Mouse (Mus musculus) cerebellum, adult 9-11 months (tissue): Measurements from ENCODE around the gene Akap2.

ENCODE experiments used
- DNase-seq: peaks from one replicate; pipeline ENCODE4 v3.0.0; 2022

Akap2 gene

GRCm38 (mm10) chr4:57842472-57843305 lies 125.2 kb downstream of the Akap2 start:
- no peak for DNase-seq

- peak; percentile 9 for DNase-seq
Measured at GRCm38 (mm10) chr4:57845031-57845431, 127.6 kb downstream of the Akap2 start.

DNA sequence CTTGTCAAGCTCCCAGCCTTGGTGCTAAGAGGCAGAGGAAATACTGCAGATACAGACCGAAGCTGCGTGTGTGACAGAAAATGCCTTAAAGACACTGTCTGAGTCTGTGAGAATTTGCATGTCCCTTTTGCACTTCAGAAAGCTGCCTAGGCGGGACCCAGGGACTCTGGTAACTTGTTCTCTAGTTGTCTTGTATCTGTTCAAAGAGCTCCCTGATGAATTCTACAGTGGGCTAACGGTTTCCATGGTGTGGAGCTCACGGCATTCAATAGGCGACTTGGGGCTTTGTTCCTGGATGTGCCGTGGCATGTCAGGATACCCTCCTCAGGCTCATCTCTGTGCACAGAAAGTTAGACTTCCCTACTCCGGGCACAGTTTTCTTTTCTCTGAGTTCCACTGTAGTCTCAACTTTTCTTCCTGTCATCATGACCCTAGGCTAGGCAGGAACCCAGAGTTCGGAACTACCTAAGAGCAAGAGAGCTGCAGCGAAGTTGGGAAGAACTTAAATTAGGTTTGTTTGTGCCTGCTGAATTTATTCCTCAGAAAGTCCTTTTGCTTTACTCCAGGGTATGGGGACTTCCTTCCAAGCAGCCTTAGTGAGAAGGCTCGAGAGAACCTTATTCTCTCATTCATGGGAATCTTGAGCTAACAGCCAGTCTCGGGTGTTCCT lies 128.2 kb downstream of the Akap2 start:
- DNase-seq: no peak

DNA sequence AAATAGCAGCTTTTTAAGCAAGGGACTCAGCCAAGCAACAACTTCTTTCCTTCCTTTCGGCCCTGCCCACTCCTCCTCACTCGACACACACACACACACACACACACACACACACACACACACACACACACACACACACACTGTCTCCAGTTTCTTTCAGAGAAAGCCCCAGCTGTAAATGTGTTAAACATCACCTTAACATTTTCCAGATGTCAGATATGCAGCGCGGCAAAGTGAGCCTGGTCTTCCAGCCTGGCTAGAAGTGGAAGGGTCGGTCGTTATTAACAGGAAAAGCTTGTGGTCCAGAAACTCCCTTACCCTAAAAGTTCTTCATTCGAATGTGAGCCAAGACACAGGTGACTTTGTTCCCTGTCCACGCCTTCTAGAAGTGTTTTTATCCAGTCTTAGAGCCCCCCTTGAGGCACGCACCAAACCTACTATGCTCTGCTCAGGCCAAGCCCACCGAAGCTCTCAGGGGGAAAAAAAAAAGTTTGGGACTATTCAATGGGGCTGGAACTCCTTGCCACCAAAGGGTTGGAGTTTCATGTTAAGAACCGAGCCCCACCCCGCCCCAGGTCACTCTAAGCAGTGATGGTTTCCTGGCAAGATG lies 129.0 kb downstream of the Akap2 start:
- no peak for DNase-seq

DNA sequence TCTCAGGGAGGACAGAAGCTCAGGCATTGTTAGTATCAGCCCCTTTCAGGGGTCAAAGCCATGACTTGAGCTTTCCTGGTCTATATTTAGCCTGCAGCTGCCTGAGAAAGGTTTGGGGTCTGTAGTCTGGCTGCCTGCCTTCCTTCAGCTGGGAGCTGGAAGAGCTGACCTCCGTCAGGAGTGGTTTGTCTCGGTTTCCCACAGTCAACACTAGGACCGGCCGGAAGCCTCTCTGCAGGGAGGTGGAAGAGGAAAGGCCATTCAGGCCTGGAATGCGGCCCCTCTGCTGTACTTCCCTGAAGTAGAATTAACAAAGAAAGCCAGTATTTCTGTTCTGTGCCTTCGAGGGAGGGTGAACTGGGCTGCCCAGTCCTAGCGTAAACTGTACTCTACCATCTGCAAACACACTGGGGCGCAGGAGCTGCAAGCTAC lies 129.6 kb downstream of the Akap2 start:
- no peak for DNase-seq

DNA sequence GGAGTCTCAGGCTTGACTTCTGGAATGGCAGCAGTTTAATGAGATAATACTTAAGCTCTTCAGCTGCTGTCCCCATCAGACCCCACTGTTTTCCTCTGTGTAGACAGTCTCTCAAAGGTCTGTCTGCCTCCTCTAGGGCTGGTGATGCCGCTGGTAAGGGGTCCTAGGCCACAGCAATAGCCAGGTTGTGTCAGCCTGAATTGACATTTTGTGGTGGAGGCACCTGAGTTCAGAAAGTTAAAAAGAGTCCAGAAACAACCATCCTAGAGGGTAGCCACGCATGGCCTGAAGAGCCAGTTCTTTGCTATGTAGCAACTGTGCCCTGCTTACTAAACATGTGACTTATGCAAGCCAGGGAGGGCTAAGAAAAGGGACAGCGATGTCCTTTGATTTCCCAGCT lies 130.2 kb downstream of the Akap2 start:
- DNase-seq: no peak

- no peak for DNase-seq
Measured at GRCm38 (mm10) chr4:57849465-57849864, 132.0 kb downstream of the Akap2 start.

GRCm38 (mm10) chr4:57851731-57852130 lies 134.3 kb downstream of the Akap2 start:
- no peak for DNase-seq

DNA sequence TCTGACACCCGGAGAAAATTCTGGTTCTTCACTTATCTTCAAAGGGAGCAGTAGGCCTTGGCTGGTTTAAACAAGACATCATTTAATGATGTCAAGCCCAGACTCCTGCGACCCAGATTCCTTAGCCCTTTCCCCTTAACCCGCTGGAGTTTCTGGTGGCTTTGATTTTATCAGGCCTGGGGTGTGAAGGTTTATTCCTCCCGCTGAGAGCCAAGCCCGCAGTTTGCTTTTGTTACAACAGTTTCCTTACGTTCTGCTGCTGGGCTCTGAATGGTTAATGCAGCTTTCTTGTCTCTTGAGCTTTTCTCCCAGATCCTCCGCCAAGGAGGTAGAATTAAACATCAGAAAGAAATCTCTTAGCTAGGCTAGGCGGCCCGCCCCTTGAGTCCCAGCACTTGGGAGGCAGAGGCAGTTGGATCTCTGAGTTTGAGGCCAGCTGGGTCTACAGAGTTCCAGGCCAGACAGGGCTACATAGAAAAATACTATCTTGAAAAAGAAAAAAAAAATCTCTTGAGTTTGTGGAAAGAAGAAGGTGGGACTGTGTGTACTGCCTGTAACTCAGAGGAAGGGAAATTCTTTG lies 135.1 kb downstream of the Akap2 start:
- no peak for DNase-seq

GRCm38 (mm10) chr4:57854181-57854580 lies 136.7 kb downstream of the Akap2 start:
- no peak for DNase-seq

DNA sequence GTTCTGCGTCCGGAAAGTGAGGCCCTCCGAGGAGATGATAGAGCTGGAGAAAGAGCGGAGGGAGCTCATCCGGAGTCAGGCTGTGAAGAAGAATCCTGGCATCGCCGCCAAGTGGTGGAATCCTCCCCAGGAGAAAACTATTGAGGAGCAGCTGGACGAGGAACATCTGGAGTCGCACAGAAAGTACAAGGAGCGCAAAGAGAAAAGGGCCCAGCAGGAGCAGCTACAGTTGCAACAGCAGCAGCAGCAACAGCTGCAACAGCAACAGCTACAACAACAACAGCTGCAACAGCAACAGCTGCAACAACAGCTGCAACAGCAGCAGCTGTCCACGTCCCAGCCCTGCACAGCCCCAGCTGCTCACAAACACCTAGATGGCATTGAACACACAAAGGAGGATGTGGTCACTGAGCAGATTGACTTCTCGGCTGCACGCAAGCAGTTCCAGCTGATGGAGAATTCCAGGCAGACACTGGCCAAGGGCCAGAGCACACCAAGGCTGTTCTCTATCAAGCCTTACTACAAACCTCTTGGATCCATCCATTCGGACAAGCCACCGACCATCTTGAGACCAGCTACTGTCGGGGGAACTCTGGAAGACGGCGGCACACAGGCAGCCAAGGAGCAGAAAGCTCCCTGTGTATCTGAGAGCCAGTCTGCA lies 138.0 kb downstream of the Akap2 start:
- no peak for DNase-seq

DNA sequence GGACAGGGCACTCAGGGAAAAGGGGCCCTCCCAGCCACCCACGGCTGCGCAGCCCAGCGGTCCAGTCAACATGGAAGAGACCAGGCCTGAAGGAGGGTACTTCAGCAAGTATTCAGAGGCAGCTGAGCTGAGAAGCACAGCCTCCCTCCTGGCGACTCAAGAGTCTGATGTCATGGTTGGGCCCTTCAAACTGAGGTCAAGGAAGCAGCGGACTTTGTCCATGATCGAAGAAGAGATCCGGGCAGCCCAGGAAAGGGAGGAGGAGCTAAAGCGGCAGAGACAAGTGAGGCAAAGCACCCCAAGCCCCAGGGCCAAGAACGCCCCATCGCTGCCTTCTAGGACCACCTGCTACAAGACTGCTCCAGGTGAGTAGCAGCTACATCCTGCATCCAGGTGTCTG lies 139.2 kb downstream of the Akap2 start:
- DNase-seq: no peak

GRCm38 (mm10) chr4:57860204-57860611 lies 142.8 kb downstream of the Akap2 start:
- no peak for DNase-seq

GRCm38 (mm10) chr4:57861166-57861565 lies 143.7 kb downstream of the Akap2 start:
- no peak for DNase-seq

DNA sequence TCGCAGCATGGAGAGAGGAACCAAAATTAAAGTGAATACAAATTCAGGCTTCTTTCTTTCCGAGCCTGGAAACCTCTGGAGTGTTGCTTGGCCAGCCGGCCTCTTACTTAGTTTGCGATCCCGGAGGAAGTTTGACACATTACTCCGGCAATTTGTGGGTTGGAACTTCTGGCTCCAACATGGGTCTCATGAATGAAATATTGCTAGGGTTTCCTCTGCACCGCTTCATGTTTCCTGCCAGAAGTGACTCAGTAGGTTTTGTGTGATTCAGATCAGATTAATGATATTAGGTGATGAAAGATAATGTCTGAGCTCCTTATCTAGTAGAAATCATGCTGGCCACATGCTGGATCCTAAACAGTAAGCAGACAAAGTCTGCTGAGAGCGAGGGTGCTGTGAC lies 144.4 kb downstream of the Akap2 start:
- DNase-seq: no peak

DNA sequence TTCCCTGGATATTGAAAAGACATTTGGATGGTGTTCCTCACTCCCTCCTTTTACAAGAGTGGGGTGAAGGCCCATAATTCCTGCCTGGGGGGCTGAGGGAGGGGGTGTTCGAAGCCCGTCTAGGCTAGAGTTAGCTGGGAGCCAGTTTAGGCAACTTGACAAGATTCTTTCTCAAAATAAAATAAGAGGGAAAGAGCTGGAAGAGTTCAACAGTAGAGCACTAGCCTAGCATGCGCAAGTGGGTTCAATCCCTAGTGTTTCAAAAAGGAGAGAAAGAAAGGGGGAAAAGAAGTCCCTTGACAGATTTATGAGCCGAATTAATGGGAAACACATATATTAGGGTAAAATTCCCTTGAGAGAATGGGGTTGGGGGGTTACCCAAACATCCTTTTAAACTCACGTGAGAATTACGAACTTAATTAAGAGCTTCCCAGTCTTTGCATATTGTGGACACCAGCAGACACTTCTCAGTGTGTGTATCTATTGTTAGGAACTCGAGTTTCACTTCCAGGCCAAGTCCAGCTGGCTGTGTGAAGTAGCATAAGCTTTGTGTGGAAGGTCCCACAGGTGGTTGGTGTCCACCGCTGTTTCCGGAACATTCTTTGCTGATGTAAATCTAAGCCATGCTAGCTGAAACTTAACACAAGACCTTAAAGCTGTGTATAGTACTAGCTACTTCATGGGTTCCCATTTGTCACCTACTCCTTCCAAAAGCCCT lies 145.0 kb downstream of the Akap2 start:
- DNase-seq: no peak

DNA sequence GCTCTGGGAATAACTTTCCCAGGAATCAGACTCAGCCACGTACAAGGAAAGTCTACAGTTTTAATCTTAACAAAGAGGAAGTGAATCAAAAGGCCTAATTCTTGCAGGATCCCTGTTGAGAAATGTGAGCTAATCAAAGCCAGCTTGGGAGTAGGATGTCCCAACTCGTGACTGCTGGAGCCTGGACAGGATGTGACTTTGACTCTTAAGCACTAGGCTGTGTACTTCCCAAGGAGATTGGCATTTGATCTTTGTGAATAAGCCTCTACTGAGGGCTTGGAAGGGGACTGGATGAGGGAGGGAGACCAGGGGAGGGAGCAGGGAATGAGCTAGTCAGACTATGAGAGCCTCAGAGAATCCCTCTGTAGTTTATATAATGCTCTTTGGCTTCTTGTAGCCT lies 148.6 kb downstream of the Akap2 start:
- DNase-seq: no peak

DNA sequence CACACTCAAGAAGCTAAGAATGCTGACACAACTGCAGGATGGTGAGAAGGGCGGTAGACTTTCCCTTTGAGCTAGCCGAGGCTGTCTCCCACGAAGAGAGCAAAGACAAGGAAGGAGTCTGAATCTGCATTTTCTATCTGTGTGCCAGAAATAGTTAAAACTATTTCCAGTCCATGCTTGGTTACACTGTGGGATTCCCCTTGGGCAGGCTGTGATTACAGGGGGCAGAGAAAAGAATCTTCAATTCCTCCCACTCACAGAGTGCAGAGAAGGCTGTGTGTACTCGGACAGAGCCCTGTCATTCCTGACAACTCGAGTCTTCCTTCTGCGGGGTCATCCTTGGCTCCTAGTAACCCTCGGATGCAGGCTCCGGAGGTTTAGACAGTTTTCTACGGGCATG lies 149.5 kb downstream of the Akap2 start:
- DNase-seq: no peak

DNA sequence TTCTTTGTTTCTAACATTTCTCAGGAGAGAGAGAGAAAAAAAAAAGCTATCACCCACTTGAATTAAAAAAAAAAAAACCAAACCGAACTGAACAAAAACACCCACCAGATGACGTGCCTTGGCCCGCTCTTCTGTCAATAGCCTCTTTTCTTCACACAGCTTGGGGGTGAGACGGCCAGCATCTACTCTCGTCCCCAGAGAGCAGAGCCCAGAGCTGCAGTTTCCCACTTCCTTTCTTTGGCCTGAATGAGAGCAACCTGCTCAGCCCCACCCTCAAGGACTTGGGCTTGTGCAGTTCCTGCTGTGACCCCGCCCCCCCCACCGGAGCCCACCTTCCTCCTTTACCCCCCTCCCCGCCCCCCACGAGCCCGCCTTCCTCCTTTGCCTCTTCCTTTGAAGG lies 150.0 kb downstream of the Akap2 start:
- no peak for DNase-seq

- no peak for DNase-seq
Measured at GRCm38 (mm10) chr4:57879137-57879536, 161.7 kb downstream of the Akap2 start.

- peak; percentile 45 for DNase-seq
Measured at GRCm38 (mm10) chr4:57879804-57880357, 162.4 kb downstream of the Akap2 start.
